Mouse (Mus musculus) heart, embryonic 15.5 days (tissue): ENCODE measurements at regions not wholly inside any gene's neighbourhood (a gene's known extent, or its start where the extent isn't known, plus 50 kb on each side); places are given as distances from the start of the nearest gene placed in this dataset.

Source experiments
- ATAC-seq: fragments of 200-750 bp; cut with Nextera tagmentation; replicated peaks from 2 replicates; pipeline ENCODE4 v1.8.0; 2017; ENCODE audit warnings: low read depth, moderate TSS enrichment; ENCODE audit not compliant: insufficient number of reproducible peaks, insufficient read depth, low FRiP score
- H3K27ac ChIP-seq: fragments of 300-500 bp; sonication (generic); 2 replicates; pipeline ENCODE4 v1.5.1; 2015; ENCODE audit warnings: mild to moderate bottlenecking, inconsistent platforms
- H3K27me3 ChIP-seq: fragments of 300-500 bp; sonication (generic); 2 replicates; pipeline ENCODE4 v1.6.1; 2015; ENCODE audit warnings: inconsistent platforms
- H3K36me3 ChIP-seq: fragments of 300-500 bp; sonication (generic); 2 replicates; pipeline ENCODE4 v1.6.1; 2015; ENCODE audit warnings: mild to moderate bottlenecking, inconsistent platforms
- H3K4me1 ChIP-seq: fragments of 300-500 bp; sonication (generic); replicated peaks from 2 replicates; pipeline ENCODE4 v1.6.1; 2015; ENCODE audit warnings: inconsistent platforms
- H3K4me2 ChIP-seq: fragments of 300-500 bp; sonication (generic); 2 replicates; pipeline ENCODE4 v1.6.1; 2015; ENCODE audit warnings: inconsistent platforms, mild to moderate bottlenecking, moderate library complexity
- H3K4me3 ChIP-seq: fragments of 300-500 bp; sonication (generic); 2 replicates; pipeline ENCODE4 v1.5.1; 2015; ENCODE audit warnings: mild to moderate bottlenecking, inconsistent platforms
- H3K9ac ChIP-seq: fragments of 300-500 bp; sonication (generic); 2 replicates; pipeline ENCODE4 v1.6.1; 2015; ENCODE audit warnings: mild to moderate bottlenecking, inconsistent platforms
- H3K9me3 ChIP-seq: fragments of 300-500 bp; sonication (generic); replicated peaks from 2 replicates; pipeline ENCODE4 v1.6.1; 2016; ENCODE audit warnings: inconsistent platforms
- WGBS: fragments of 180-500 bp; shearing (Covaris S2); methylation state at CpG from one replicate; pipeline ENCODE4 v1.1.7; 2015; ENCODE audit warnings: mixed read lengths; 5-methylcytosine and 5-hydroxymethylcytosine counted together

- Histone ChIP-seq H3K27me3 (no peaks in the 10 kb centered on the region), H3K9ac (no peak overlapping the region), H3K4me3 (no peak overlapping the region), H3K27ac (no peak overlapping the region), H3K4me2 (no peak overlapping the region), H3K4me1 (no peaks in the 10 kb centered on the region), H3K9me3 (no peaks in the 10 kb centered on the region), H3K36me3 (no peaks in the 10 kb centered on the region)
- no peak for ATAC-seq
- 82% methylated on average over 2 of the region's 2 CpGs for WGBS
Measured at GRCm38 (mm10) chr7:70217137-70217536, 149.4 kb downstream of the Nr2f2 start.

GRCm38 (mm10) chr7:70213970-70214520 lies 152.5 kb downstream of the Nr2f2 start:
- Histone ChIP-seq H3K4me2 (no peak overlapping the region), H3K36me3 (no peaks in the 10 kb centered on the region), H3K9ac (no peak overlapping the region), H3K4me3 (no peak overlapping the region), H3K4me1 (no peaks in the 10 kb centered on the region), H3K27me3 (no peaks in the 10 kb centered on the region), H3K9me3 (no peaks in the 10 kb centered on the region), H3K27ac (no peak overlapping the region)
- 45% methylated on average over 4 of the region's 4 CpGs for WGBS
- ATAC-seq: no peak

DNA sequence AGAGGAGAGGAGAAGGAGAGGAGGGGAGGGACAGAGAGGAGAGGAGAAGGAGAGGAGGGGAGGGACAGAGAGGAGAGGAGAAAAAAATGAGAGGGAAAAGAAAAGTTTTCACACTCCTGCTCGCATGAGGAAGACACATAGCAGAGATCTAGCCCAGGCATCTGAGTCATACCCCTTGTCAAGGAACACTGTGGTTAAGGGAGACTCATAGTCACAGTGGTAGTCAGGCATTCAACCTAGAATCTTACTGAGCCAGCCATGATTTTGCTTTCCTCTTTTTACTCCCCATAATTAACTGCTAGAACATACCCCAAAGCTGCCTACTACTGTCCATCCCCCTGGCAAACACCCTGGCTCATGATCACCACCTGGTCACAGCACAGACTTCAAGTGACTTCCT lies 160.6 kb downstream of the Nr2f2 start:
- no peak overlapping the region for H3K27ac ChIP-seq
- no peaks in the 10 kb centered on the region for H3K36me3 ChIP-seq
- H3K9ac ChIP-seq: no peak overlapping the region
- WGBS: 53% methylated on average over 1 of the region's 1 CpGs
- H3K4me1 ChIP-seq: no peaks in the 10 kb centered on the region
- no peaks in the 10 kb centered on the region for H3K9me3 ChIP-seq
- H3K4me3 ChIP-seq: no peak overlapping the region
- no peak for ATAC-seq
- no peaks in the 10 kb centered on the region for H3K27me3 ChIP-seq
- no peak overlapping the region for H3K4me2 ChIP-seq

GRCm38 (mm10) chr7:70200188-70200587 lies 166.3 kb downstream of the Nr2f2 start:
- no peak overlapping the region for H3K27ac ChIP-seq
- ATAC-seq: no peak
- no peak overlapping the region for H3K4me3 ChIP-seq
- no peak overlapping the region for H3K4me2 ChIP-seq
- no peak overlapping the region for H3K9ac ChIP-seq
- no peaks in the 10 kb centered on the region for H3K36me3 ChIP-seq
- no peaks in the 10 kb centered on the region for H3K9me3 ChIP-seq
- H3K27me3 ChIP-seq: no peaks in the 10 kb centered on the region
- WGBS: 93% methylated on average over 4 of the region's 4 CpGs
- H3K4me1 ChIP-seq: no peaks in the 10 kb centered on the region

- H3K36me3 ChIP-seq: no peaks in the 10 kb centered on the region
- H3K27me3 ChIP-seq: no peaks in the 10 kb centered on the region
- no peak overlapping the region for H3K27ac ChIP-seq
- H3K4me3 ChIP-seq: no peak overlapping the region
- no peaks in the 10 kb centered on the region for H3K9me3 ChIP-seq
- H3K4me2 ChIP-seq: no peak overlapping the region
- H3K4me1 ChIP-seq: no peaks in the 10 kb centered on the region
- no peak overlapping the region for H3K9ac ChIP-seq
- no peak for ATAC-seq
- WGBS: 78% methylated on average over 2 of the region's 2 CpGs
Measured at GRCm38 (mm10) chr7:70178956-70179355, 187.6 kb downstream of the Nr2f2 start.

GRCm38 (mm10) chr7:70178006-70178405 lies 188.5 kb downstream of the Nr2f2 start:
- no peaks in the 10 kb centered on the region for H3K36me3 ChIP-seq
- no peak overlapping the region for H3K4me2 ChIP-seq
- H3K9ac ChIP-seq: no peak overlapping the region
- no peak overlapping the region for H3K27ac ChIP-seq
- no peak overlapping the region for H3K4me3 ChIP-seq
- ATAC-seq: no peak
- no peaks in the 10 kb centered on the region for H3K4me1 ChIP-seq
- no peaks in the 10 kb centered on the region for H3K9me3 ChIP-seq
- H3K27me3 ChIP-seq: no peaks in the 10 kb centered on the region
- WGBS: 41% methylated on average over 2 of the region's 2 CpGs

DNA sequence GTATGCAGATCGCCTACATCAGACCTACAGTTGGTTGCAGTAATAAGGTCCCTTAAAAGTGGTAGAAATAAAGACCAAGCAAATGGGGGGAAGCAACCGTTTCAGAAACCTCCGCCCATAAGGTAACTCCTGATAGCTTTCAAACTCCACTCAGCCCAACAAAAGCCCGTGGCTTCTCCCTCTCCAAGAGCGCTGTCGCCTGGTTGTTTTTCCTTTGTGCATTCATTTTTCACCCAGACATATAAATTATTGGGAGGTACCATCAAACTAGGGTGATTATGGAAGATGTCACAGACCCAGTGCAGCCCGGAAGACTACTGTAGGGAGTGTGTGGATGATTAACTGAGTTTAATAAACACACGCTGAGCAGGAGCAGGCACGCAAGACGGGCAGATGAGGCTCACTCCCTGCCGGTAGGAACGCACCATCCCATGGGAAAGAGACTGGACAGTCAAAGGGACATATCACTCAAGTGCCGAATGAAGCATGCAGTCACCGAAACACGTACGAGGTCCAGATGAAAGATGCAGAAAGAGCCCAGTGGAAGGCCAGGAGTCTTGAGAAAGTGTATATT lies 189.8 kb downstream of the Nr2f2 start:
- H3K36me3 ChIP-seq: no peaks in the 10 kb centered on the region
- no peaks in the 10 kb centered on the region for H3K27me3 ChIP-seq
- no peaks in the 10 kb centered on the region for H3K4me1 ChIP-seq
- no peak overlapping the region for H3K9ac ChIP-seq
- H3K9me3 ChIP-seq: no peaks in the 10 kb centered on the region
- H3K4me3 ChIP-seq: no peak overlapping the region
- ATAC-seq: no peak
- no peak overlapping the region for H3K27ac ChIP-seq
- H3K4me2 ChIP-seq: no peak overlapping the region
- WGBS: 70% methylated on average over 16 of the region's 16 CpGs

DNA sequence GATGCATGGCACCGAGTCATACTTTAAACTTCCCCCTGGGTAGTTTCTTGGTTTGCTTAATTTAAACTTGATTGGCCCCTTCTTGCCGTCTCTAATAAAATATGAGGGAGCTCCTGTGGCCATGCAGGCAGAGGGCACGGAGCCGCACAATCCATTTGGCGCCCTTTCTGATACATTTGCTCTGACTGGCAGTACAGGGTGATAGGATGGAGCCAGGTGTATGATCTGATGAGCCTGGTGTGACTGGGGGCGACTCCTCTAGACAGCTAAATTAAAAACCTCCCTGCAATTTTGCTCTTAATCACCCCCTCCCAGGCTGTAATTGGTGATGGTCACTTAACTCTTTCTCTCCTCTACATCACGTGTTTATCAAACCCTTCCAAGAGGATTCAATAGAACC lies 190.4 kb downstream of the Nr2f2 start:
- no peak overlapping the region for H3K9ac ChIP-seq
- no peak overlapping the region for H3K4me2 ChIP-seq
- no peaks in the 10 kb centered on the region for H3K4me1 ChIP-seq
- no peak overlapping the region for H3K4me3 ChIP-seq
- no peak for ATAC-seq
- H3K27ac ChIP-seq: no peak overlapping the region
- no peaks in the 10 kb centered on the region for H3K36me3 ChIP-seq
- H3K27me3 ChIP-seq: no peaks in the 10 kb centered on the region
- 86% methylated on average over 7 of the region's 7 CpGs for WGBS
- H3K9me3 ChIP-seq: no peaks in the 10 kb centered on the region

DNA sequence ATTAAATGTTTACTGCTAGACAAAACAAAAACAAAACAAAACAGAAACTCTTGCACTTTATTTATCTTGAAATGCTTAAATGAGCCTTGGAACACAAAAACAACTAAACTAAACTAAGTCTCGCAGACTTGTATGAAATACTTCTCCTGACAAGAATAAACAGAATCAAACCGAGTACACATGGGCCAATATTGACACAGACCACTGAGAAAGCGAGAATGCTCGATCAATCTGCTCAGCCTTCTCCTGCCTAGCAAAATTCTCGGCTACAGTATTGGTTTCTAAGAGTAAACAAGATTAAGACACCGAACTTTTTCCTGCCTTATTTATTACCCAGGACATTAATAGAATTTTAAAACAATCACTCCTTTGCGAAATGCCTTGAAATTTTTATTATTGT lies 194.1 kb downstream of the Nr2f2 start:
- H3K27me3 ChIP-seq: no peaks in the 10 kb centered on the region

DNA sequence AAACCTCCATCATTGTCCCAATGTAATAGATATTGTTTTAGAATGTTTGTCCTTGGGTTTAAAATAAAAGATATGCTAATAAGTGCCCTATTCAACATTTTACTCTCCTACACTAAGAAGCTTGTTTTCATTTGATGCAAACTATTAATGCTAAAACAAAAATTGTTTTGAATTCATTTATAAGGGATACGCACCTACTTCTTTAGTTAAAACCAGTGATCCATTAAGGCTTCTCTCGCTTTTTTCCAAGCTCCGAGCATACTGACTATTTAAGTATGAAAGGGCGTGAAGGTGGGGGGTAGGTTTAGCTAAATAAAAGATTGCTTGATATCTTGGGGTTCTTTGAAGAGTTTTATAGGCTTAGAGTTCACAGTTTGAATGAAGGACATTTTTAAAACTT lies 195.1 kb downstream of the Nr2f2 start:
- no peaks in the 10 kb centered on the region for H3K27me3 ChIP-seq
- ATAC-seq: no peak
- H3K4me3 ChIP-seq: no peak overlapping the region
- H3K4me2 ChIP-seq: no peak overlapping the region
- H3K9ac ChIP-seq: no peak overlapping the region
- 83% methylated on average over 4 of the region's 4 CpGs for WGBS
- H3K27ac ChIP-seq: no peak overlapping the region
- no peaks in the 10 kb centered on the region for H3K36me3 ChIP-seq
- no peaks in the 10 kb centered on the region for H3K4me1 ChIP-seq
- H3K9me3 ChIP-seq: no peaks in the 10 kb centered on the region

More for the DNA sequence above, 194.1 kb downstream of the Nr2f2 start:
- Histone ChIP-seq H3K9me3 (no peaks in the 10 kb centered on the region), H3K36me3 (no peaks in the 10 kb centered on the region), H3K4me1 (no peaks in the 10 kb centered on the region), H3K4me3 (no peak overlapping the region), H3K27ac (no peak overlapping the region), H3K9ac (no peak overlapping the region), H3K4me2 (no peak overlapping the region)
- no peak for ATAC-seq
- WGBS: 70% methylated on average over 7 of the region's 7 CpGs

GRCm38 (mm10) chr7:70168080-70168479 lies 198.5 kb downstream of the Nr2f2 start:
- ATAC-seq: no peak
- H3K27me3 ChIP-seq: no peaks in the 10 kb centered on the region
- H3K4me2 ChIP-seq: no peak overlapping the region
- H3K9me3 ChIP-seq: no peaks in the 10 kb centered on the region
- H3K27ac ChIP-seq: no peak overlapping the region
- H3K36me3 ChIP-seq: no peaks in the 10 kb centered on the region
- H3K4me3 ChIP-seq: no peak overlapping the region
- WGBS: 70% methylated on average over 4 of the region's 4 CpGs
- H3K9ac ChIP-seq: no peak overlapping the region
- no peaks in the 10 kb centered on the region for H3K4me1 ChIP-seq

DNA sequence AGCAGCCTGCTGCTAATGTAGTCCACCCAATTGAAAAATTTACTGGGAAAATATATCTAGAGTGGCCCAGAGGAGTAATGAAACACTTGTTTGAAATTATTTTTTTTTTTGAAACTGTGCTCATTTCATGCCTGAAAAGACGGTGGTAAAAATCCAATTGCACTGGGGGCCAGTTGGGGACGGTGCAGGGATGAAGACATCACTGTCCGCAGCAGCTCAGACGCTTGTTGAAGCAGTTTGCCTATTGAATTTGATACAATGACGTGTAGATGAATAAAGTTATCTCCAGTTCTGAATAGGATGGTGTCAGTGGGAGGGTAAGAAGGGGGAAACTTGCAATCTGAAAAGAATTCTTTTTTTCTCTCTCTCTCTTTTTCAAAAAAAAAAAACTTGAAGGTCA lies 200.5 kb downstream of the Nr2f2 start:
- ATAC-seq: no peak
- Histone ChIP-seq H3K4me1 (no peaks in the 10 kb centered on the region), H3K4me2 (no peak overlapping the region), H3K4me3 (no peak overlapping the region), H3K27ac (no peak overlapping the region), H3K36me3 (no peaks in the 10 kb centered on the region), H3K27me3 (no peaks in the 10 kb centered on the region), H3K9ac (no peak overlapping the region), H3K9me3 (no peaks in the 10 kb centered on the region)
- WGBS: 74% methylated on average over 5 of the region's 5 CpGs
